Mouse (Mus musculus) intestine, postnatal 0 days (tissue): Measurements from ENCODE around the gene Wnt6. TPM values are rescaled to one million over a fixed set of nuclear protein-coding genes. Genes with fewer than 3 reads are reported as not detected.

Source experiments
- ATAC-seq: fragments of 200-750 bp; cut with Nextera tagmentation; 2 replicates; pipeline ENCODE4 v1.8.0; 2017; ENCODE audit warnings: mild to moderate bottlenecking, moderate TSS enrichment, moderate library complexity
- H3K27ac ChIP-seq: fragments of 300-500 bp; sonication (generic); 2 replicates; pipeline ENCODE4 v1.5.1; 2014; ENCODE audit warnings: mild to moderate bottlenecking, low read depth, low read length, moderate library complexity
- H3K27me3 ChIP-seq: fragments of 300-500 bp; sonication (generic); replicated peaks from 2 replicates; pipeline ENCODE4 v1.6.1; 2014; ENCODE audit warnings: low read length, mixed read lengths; ENCODE audit not compliant: control insufficient read depth, insufficient read depth
- H3K36me3 ChIP-seq: fragments of 300-500 bp; sonication (generic); 2 replicates; pipeline ENCODE4 v1.6.1; 2014; ENCODE audit warnings: mild to moderate bottlenecking, moderate library complexity; ENCODE audit not compliant: control insufficient read depth, insufficient read depth
- H3K4me1 ChIP-seq: fragments of 300-500 bp; sonication (generic); replicated peaks from 2 replicates; pipeline ENCODE4 v1.6.1; 2014; ENCODE audit warnings: antibody characterized with exemption, low read length, mixed read lengths; ENCODE audit not compliant: control insufficient read depth, insufficient read depth
- H3K4me2 ChIP-seq: fragments of 300-500 bp; sonication (generic); replicated peaks from 2 replicates; pipeline ENCODE4 v1.6.1; 2014; ENCODE audit warnings: low read depth, mild to moderate bottlenecking, moderate library complexity
- H3K4me3 ChIP-seq: fragments of 300-500 bp; sonication (generic); 2 replicates; pipeline ENCODE4 v1.5.1; 2014; ENCODE audit warnings: low read depth, low read length
- H3K9ac ChIP-seq: fragments of 300-500 bp; sonication (generic); 2 replicates; pipeline ENCODE4 v1.6.1; 2014; ENCODE audit warnings: mild to moderate bottlenecking, low read depth, low read length
- H3K9me3 ChIP-seq: fragments of 300-500 bp; sonication (generic); 2 replicates; pipeline ENCODE4 v1.6.1; 2016; ENCODE audit warnings: mixed run types; ENCODE audit not compliant: control insufficient read depth
- CTCF ChIP-seq: sonication (generic); IDR thresholded peaks from 2 replicates; pipeline ENCODE4 v1.5.1; 2016; ENCODE audit warnings: low read depth, mild to moderate bottlenecking, control low read depth, antibody characterized with exemption, moderate library complexity
- WGBS: fragments of 180-500 bp; shearing (Covaris S2); extraction: QIAGEN DNeasy Blood & Tissue Kit; methylation state at CpG from one replicate; pipeline ENCODE4 v1.1.7; 2014; 5-methylcytosine and 5-hydroxymethylcytosine counted together
- polyA plus RNA-seq: library from polyadenylated mRNA; unstranded; fragments of >200 nt; fragmentation: Nextera tagmentation; extraction: Ambion mirVana; gene quantifications from 2 replicates; pipeline ENCODE4 v1.2.1, GENCODE M21; 2015

Wnt6 gene
- polyA plus RNA-seq, 1 experiment from 2014 or later = 0.66 TPM

DNA sequence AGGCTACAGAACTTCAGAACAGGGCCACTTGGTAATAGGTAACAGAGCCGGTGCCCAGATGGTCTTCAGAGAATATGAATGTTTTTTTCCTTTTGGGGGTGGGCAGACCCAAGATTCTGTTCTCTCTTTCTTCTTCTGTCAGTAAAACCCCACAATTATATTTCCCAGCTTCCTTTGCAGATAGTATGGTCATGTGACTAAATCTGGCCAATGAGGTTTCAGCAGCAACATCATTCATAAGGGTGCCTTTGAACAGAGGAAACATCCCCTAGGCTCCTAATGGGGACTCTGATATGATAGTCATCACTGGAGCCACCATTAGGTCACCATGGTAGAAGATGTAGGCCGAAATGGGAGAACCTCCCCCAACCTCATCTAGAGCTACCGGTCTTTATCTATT lies 18.9 kb upstream of the Wnt6 start:
- Histone ChIP-seq H3K4me1 (no peaks in the 10 kb centered on the region; the same call in none of the 2 replicates), H3K36me3 (no peaks in the 10 kb centered on the region), H3K27me3 (0 out of 2 replicates have a peak, but pooled peaks cover 3% of the 10 kb centered on the region), H3K9ac (no peak overlapping the region), H3K4me2 (no peak overlapping the region), H3K4me3 (no peak overlapping the region), H3K9me3 (no peaks in the 10 kb centered on the region), H3K27ac (no peak overlapping the region)
- 93% methylated on average over 3 of the region's 3 CpGs for whole genome bisulfite sequencing
- no peak for TF ChIP-seq CTCF
- no peak for ATAC-seq

DNA sequence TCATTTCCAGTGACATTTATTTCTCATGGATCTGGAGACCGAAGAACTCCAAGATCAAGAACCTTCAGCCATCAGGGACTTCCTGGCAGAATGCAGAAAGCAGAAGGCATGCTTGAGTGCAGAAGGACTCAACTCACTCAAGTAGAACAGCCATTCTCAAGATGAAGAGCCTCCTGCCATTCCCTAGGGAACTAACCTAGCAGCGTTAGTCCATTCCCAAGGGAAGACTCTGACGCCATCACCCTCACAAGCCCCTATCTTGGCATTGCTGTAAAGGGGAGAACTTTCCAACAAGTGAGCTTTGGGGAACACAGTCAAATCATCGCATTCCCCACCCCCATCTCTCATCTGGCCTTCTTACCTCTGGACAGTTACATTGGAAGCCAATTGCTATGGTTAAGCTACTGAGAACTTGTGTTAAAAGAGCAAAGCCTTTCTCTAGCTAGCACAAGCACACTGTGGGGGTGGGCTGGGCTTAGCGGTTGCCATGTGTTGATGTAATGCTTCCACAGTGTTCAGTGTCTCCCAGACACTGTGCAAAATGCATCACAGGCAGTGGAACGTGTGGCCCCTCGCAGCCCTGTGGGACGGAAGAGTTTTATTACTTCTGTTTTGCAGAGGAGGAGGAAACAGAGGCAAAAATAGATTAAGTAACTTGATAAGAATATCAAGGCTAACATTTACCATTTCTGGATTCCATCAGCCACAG lies 18.3 kb upstream of the Wnt6 start:
- Histone ChIP-seq H3K9me3 (no peaks in the 10 kb centered on the region), H3K4me1 (no peaks in the 10 kb centered on the region; the same call in none of the 2 replicates), H3K36me3 (no peaks in the 10 kb centered on the region), H3K4me3 (no peak overlapping the region), H3K9ac (no peak overlapping the region), H3K4me2 (no peak overlapping the region), H3K27me3 (0 out of 2 replicates have a peak, but pooled peaks cover 3% of the 10 kb centered on the region), H3K27ac (no peak overlapping the region)
- TF ChIP-seq CTCF = no peak
- ATAC-seq = no peak
- WGBS = 65% methylated on average over 8 of the region's 8 CpGs

DNA sequence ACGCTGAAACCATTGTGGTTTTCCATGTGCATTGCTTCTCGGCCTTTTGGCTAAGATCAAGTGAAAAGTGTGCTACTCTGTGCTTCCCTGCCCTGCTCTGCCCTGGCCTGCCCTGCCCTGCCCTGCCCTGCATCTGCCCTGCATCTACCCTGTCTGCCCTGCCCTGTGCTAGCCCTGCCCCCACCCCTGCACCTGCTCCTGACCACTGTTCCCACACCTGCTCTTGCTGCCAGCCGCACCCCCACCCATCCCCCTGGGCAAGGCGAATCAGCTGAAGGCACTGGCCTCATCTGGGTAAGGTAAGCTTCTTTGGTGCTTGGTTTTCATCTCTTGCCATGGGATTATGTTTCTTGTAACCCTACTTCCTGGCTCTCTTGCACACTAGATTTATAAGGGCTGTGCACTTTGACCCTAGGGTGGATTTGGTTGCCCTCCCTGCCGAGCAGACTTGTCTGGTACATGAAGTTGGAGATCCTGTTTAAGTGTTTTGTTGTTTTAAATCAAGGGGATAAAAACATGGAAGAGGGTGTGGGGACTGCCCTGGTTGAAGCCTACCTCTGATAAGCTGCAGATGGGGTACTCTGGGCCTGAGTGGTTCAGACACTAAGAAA lies 17.4 kb upstream of the Wnt6 start:
- ATAC-seq = peak; percentile 93
- 42% methylated on average over 5 of the region's 5 CpGs for WGBS
- Histone ChIP-seq H3K27me3 (0 out of 2 replicates have a peak, but pooled peaks cover under 1% of the 10 kb centered on the region), H3K4me2 (no peak overlapping the region), H3K4me3 (no peak overlapping the region), H3K9me3 (no peaks in the 10 kb centered on the region), H3K27ac (no peak overlapping the region), H3K4me1 (no peaks in the 10 kb centered on the region; the same call in 1 of the 2 replicates), H3K9ac (no peak overlapping the region), H3K36me3 (no peaks in the 10 kb centered on the region)
- TF ChIP-seq CTCF = no peak

DNA sequence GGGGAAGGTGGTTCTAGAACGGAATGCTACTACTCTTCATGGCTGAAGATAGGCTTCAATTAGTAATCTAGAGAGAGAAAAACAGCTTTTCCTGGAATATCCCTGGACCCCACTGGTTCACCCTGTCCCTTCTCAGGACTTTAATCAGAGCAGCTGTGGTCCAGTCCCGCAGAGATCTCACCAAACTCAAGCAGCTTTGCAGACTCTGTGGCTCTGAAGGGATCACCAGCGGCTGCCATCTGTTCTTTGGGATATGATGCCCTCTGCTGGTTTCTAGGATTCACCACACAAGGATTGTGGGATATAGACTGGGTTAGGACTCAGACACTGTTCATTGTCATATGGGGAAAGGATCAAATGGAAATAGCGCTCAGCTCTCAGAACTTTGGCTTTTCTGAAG lies 11.9 kb upstream of the Wnt6 start:
- Histone ChIP-seq H3K27ac (no peak overlapping the region), H3K4me3 (no peak overlapping the region), H3K36me3 (no peaks in the 10 kb centered on the region), H3K4me2 (no peak overlapping the region), H3K9me3 (no peaks in the 10 kb centered on the region), H3K9ac (no peak overlapping the region), H3K4me1 (no peaks in the 10 kb centered on the region), H3K27me3 (peaks cover 11% of the 10 kb centered on the region; the same call in 1 of the 2 replicates)
- ATAC-seq = peak; percentile 62
- peak; percentile 90 for TF ChIP-seq CTCF
- 27% methylated on average over 4 of the region's 4 CpGs for WGBS

DNA sequence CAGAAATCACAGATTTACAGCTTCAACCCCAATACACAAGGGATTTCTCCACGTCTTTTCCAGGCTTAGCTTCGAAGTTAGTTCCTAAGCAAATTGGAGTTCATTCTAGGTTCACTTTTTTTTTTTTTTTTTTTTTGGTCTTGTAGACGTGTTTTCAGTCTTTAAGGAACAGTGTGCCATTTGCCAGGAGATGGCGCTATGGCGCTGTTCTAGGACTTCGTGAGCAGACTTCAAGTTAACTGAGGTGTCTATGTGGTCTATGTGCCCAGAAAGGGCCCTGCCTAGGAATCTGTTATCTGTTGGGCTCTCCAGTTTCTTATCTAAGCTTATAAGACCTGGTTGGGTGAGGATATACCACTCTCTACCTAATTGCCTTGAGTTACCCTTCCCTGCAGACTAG lies 8.6 kb upstream of the Wnt6 start:
- no peaks in the 10 kb centered on the region for H3K4me1 ChIP-seq
- H3K4me3 ChIP-seq = no peak overlapping the region
- no peaks in the 10 kb centered on the region for H3K9me3 ChIP-seq
- no peaks in the 10 kb centered on the region for H3K36me3 ChIP-seq
- peaks cover 20% of the 10 kb centered on the region; the same call in 1 of the 2 replicates for H3K27me3 ChIP-seq
- H3K4me2 ChIP-seq = no peak overlapping the region
- no peak for ATAC-seq
- TF ChIP-seq CTCF = peak; percentile 79
- WGBS = 3% methylated on average over 6 of the region's 6 CpGs
- H3K9ac ChIP-seq = no peak overlapping the region
- H3K27ac ChIP-seq = no peak overlapping the region

DNA sequence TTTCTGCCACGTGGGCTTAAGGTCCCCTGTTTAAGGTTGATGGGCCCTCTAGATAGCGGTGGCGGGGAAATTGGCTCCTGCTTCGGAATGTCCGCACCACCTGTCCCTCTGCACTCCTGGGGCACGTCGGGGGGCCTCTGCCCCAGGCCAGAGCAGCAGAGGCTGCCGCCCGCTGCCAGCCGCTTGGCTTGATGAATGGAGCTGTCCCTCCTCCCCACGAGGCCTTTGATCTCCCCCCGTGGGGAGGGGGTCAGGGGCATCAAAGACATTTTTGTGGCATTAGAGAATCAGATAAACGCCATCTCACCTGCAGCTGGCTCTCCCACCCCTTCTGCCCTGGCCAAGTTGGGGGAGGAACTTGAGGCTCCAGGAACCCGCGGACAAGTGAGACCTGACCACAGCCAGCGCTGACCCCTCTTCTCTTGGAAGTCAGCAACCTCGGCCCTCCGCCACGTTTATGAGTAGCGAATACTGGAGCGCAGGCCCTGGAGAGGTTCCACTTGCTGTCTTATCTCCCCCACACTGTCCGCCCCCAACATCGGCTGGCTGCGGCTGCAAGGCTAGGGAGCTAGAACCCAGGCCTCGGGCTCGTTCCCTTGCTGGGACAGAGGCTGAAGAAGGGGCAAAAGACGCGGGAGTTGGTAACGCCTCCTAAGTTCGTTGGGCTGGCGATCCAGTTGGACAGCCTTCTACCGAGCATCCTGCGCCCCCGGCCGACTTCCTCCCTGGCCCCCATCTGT lies 795 bp upstream of the Wnt6 start:
- no peak overlapping the region for H3K9ac ChIP-seq
- H3K9me3 ChIP-seq = no peaks in the 10 kb centered on the region
- 2% methylated on average over 35 of the region's 35 CpGs for WGBS
- H3K27me3 ChIP-seq = peaks cover 80% of the 10 kb centered on the region
- H3K4me2 ChIP-seq = peak overlapping the region; percentile 78
- no peak for ATAC-seq
- H3K36me3 ChIP-seq = no peaks in the 10 kb centered on the region
- TF ChIP-seq CTCF = no peak
- no peaks in the 10 kb centered on the region; the same call in 1 of the 2 replicates for H3K4me1 ChIP-seq
- peak overlapping the region; percentile 41 for H3K4me3 ChIP-seq
- H3K27ac ChIP-seq = no peak overlapping the region
